Mouse (Mus musculus) urinary bladder, adult 2 months (tissue): ENCODE data around the gene Rnf26. TPM values are rescaled to one million over a fixed set of nuclear protein-coding genes. Genes with fewer than 3 reads are reported as not detected.

ENCODE experiments used
- DNase-seq: peaks from one replicate; pipeline ENCODE4 v3.0.0; 2022; ENCODE audit warnings: low spot score
- polyA plus RNA-seq: library from polyadenylated mRNA; depleted of rRNA; stranded (reverse); fragments of >200 nt; gene quantifications from 2 replicates; pipeline ENCODE4 v1.2.3, GENCODE M21; 2012; rRNA removed

Rnf26 gene
- polyA plus RNA-seq, 1 experiment: 14.5 TPM

DNA sequence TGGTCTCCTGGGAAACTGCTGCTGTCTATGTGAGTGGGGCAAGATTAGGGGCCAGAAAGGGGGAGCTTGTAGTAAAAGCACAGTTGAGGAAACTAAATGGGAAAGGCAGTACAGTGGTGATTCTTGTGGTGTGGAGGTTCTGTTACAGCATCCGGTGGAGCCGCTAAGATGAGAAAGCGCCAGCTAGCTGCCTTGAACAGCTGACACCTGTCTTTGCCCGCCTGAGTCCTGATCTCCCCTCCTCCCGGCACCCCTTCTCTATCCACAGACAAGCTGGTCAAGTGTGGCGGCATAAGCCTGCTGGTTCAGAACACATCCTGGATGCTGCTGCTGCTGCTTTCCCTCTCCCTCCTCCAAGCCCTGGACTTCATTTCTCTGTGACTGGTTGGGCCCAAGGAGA lies 66.2 kb downstream of the Rnf26 start:
- no peak for DNase-seq

DNA sequence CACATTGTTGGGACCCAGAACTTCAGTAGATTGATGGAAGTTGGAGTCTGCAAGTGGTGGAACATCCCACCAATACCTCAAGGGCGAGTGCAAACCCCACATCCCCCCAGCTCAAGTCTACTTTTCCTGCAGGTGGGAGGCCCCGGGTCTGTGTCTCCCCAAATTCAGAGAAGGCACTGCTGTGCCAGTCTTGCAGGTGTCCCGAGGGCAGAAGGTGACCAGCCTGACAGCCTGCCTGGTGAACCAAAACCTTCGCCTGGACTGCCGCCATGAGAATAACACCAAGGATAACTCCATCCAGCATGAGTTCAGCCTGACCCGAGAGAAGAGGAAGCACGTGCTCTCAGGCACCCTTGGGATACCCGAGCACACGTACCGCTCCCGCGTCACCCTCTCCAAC lies 66.9 kb downstream of the Rnf26 start:
- no peak for DNase-seq

DNA sequence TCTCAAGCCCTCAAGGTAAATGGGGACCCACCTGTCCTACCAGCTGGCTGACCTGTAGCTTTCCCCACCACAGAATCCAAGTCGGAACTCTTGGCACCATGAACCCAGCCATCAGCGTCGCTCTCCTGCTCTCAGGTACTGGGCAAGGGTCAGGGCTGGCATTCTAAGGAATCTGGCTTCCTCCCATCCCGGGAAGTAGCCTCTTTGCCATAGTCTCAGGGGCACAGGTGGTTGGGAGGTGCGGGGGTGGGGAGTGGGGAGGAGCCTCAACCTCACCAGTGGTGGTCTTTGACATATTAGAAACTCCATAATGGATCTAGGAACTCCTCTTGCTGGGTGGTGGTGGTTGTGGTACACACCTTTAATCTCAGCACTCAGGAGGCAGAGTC lies 67.4 kb downstream of the Rnf26 start:
- DNase-seq: no peak

Other genes with a start within 250 kb of the Rnf26 start
- gene Thy1, start 70.1 kb downstream of the Rnf26 start, polyA plus RNA-seq: 93.6 and 128 TPM in 2 replicates
- 5.8 and 12.5 TPM in 2 replicates for gene Usp2, start 46.5 kb downstream of the Rnf26 start, polyA plus RNA-seq
- 0.13 and 0.21 TPM in 2 replicates for gene Mfrp, start 11.8 kb downstream of the Rnf26 start, polyA plus RNA-seq
- 27.2 and 31.4 TPM in 2 replicates for gene C1qtnf5, start 6.3 kb downstream of the Rnf26 start, polyA plus RNA-seq
- gene Gm49380, start within 50 bp of the Rnf26 start, polyA plus RNA-seq: 0.27 and 0.36 TPM in 2 replicates
- gene Mcam, start 21.0 kb upstream of the Rnf26 start, polyA plus RNA-seq: 182 and 219 TPM in 2 replicates
- 14.9 and 16.0 TPM in 2 replicates for gene Cbl, start 120.5 kb upstream of the Rnf26 start, polyA plus RNA-seq
- not detected in 2 replicates for gene Ccdc153, start 127.2 kb upstream of the Rnf26 start, polyA plus RNA-seq
- gene Pdzd3, start 138.0 kb upstream of the Rnf26 start, polyA plus RNA-seq: 0.21 and 0.24 TPM in 2 replicates
- 9.6 and 13.0 TPM in 2 replicates for gene Nlrx1, start 155.1 kb upstream of the Rnf26 start, polyA plus RNA-seq
- 7.6 and 8.9 TPM in 2 replicates for gene Abcg4, start 175.1 kb upstream of the Rnf26 start, polyA plus RNA-seq
- 20.2 and 22.7 TPM in 2 replicates for gene Hinfp, start 192.2 kb upstream of the Rnf26 start, polyA plus RNA-seq
- 30.5 and 31.4 TPM in 2 replicates for gene C2cd2l, start 206.8 kb upstream of the Rnf26 start, polyA plus RNA-seq
- 24.7 and 25.8 TPM in 2 replicates for gene Dpagt1, start 212.5 kb upstream of the Rnf26 start, polyA plus RNA-seq
- 19.8 and 22.1 TPM in 2 replicates for gene H2afx, start 221.2 kb upstream of the Rnf26 start, polyA plus RNA-seq
- gene Hmbs, start 230.7 kb upstream of the Rnf26 start, polyA plus RNA-seq: 34.4 and 40.7 TPM in 2 replicates
- gene Vps11, start 248.2 kb upstream of the Rnf26 start, polyA plus RNA-seq: 22.0 and 26.8 TPM in 2 replicates